Mouse (Mus musculus) CD4-positive, CD25-positive, alpha-beta regulatory T cell, adult 4 months (primary cell): ENCODE results near the gene Dst. TPM values are rescaled to one million over a fixed set of nuclear protein-coding genes. Genes with fewer than 3 reads are reported as not detected.

Source experiments
- ATAC-seq: one replicate; pipeline ENCODE4 v1.8.0; 2017
- polyA plus RNA-seq, 2 experiments: library from polyadenylated mRNA; unstranded; fragments of 100-300 nt; shearing (Covaris generic); gene quantifications; one replicate each; pipeline ENCODE4 v1.2.1; 2017

Gene Dst
- polyA plus RNA-seq, 2 experiments from 2014 or later = 22.1 to 29.0 TPM

DNA sequence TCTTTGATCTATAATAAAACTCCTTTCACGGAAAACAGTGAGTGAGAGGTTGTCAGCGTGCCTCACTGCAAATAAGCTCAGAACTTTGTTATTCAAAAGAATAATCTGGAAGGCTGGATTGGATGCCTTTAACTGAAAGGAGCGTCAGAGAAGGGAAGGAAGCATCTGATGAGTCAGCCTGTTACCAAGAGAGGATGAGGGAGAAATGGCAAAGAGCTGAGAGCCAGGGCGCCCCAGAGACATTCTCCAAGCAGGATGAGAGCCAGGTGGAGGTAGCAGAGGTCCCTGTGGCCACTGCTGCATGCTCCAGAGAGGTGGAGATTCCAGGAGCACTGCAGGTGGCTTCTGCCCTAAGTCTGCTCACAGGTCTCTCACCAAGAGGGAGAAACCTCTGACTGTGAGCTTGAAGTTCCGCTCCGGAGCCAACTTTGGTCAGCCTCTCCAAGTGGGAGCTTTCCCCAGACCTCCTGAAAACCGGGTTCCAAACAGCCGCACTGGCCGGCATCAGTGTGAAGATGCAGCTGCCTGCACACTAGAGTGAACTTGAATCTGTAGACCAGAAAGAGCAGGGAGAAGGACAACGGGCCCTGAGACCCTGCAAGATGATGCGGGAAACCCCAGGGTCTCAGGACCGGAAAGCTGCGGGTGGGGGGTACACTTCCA is 231.3 kb downstream of the Dst start:
- ATAC-seq = no peak

- no peak for ATAC-seq
Measured at GRCm38 (mm10) chr1:34139871-34140471, 231.9 kb downstream of the Dst start.

- ATAC-seq = no peak
Measured at GRCm38 (mm10) chr1:34140686-34141085, 232.7 kb downstream of the Dst start.

- no peak for ATAC-seq
Measured at GRCm38 (mm10) chr1:34142951-34143580, 235.0 kb downstream of the Dst start.

DNA sequence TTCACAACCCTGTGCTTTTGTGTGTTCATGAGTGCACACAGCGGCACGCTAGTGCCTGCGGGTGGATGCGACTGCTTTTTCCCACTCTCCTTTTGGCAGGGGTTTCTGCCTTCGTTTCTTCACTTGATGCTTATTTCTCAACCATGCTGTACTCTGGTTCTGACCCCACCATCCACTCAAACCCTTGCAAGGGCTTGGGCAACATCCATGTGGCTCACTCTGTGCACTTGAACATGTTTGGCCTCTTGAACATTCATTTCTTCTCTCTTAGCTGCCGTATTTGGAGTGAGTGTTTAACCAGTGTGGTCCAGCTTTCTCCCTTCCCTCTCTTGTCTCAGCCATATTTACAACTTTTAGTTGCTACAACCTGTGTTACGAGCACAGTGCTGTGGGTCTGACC is 236.8 kb downstream of the Dst start:
- ATAC-seq = no peak

DNA sequence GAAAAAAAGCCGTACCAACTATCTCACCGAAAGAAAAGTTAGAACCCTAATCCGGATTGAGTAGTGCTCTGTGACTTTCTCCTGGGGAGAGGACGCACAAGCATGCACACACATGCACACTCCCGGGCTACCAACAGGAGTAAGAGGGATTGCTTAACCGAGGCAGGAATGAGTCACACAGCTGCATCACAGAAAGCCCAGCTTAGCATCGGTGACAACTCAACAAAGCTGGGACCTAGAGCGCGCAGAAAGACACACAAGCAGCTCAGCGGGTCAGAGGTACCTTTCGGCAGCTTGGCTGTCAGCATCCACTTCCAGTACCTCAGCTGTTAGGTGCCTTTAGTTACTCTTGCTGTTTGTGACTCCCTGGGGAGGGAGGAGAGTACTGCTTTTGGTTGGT is 240.0 kb downstream of the Dst start:
- ATAC-seq = no peak

GRCm38 (mm10) chr1:34150416-34151093 is 242.5 kb downstream of the Dst start:
- ATAC-seq = no peak

DNA sequence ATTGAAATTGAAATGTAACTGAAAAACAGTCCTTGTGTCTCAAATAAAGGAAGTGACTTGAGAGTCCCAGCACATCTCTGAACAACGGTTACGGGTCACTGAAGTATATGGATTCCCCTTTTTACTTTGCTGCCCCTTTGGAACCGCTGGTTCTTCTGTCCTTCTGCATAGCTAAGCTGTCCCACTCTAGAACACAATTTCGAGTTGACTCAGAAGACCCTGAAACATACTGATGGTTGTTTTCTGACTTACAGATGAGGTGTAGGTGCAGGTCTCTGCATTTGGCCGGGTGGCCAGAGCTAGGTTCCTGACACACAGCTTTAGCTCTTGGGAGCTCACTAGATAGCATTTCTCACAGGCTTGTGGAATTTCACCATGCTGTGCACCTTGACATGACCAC is 244.7 kb downstream of the Dst start:
- no peak for ATAC-seq

GRCm38 (mm10) chr1:34156058-34156457 is 248.0 kb downstream of the Dst start:
- ATAC-seq = no peak

DNA sequence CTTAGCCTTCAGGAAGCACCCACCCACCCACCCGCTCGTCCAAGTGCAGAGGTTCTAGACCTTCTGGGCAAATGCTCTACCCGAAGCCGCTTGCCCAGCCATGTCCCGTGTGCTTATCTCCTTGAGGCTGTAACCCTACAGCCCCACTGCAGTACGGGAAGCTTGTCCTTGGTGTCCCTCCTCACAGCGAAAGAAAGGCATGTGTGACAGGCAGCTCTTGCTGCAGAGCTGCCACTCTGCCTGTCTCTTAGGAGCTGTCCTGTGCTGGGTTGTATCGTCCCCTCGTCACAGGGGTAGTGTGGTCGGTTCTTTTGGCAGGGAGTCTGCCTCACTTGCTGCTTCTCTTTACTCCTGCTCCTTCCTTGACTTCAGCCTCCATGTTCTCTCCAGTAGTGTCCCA is 249.7 kb downstream of the Dst start:
- no peak for ATAC-seq

DNA sequence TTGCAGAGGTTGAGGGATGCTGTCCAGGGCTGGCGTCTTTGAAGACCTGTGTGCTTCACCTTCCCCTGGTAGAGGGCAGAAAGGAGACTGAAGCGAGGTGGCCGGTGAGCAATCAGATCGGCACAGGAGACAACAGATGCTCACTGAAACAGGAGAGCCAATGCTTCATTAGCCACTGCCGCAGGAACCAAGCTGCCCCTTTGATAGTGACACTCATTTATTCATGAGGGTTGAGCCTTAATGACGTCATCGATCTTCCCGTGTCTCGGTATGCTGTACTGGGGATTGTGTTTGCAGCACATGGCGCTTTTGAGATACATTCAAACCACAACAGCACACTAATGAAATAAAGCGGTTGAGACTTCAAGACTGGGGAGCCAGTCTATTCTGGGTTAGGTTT is 250.8 kb downstream of the Dst start:
- ATAC-seq = no peak

- ATAC-seq = no peak
Measured at GRCm38 (mm10) chr1:34159898-34160297, 251.9 kb downstream of the Dst start.

- ATAC-seq = peak; percentile 72
Measured at GRCm38 (mm10) chr1:34164616-34165295, 256.7 kb downstream of the Dst start.

DNA sequence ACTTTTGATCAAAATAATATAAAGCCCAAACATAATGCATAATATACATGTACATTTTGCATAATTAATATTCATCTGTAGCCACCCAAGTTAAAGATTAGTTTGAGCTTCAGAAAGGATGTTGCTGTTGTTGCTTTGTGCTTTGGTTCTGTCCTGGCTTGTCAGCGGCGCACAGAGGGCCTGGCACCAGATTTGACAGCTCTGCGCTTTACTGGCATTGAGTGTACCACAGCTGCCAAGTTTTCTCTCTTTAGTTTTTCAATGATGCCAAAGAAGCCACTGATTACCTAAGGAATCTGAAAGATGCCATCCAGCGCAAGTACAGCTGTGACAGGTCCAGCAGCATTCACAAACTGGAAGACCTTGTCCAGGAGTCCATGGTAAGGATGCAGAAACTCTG is 257.9 kb downstream of the Dst start:
- ATAC-seq = no peak

GRCm38 (mm10) chr1:34167151-34168057 is 259.4 kb downstream of the Dst start:
- ATAC-seq = no peak

GRCm38 (mm10) chr1:34169086-34169485 is 261.1 kb downstream of the Dst start:
- ATAC-seq = no peak

- no peak for ATAC-seq
Measured at GRCm38 (mm10) chr1:34174517-34174916, 266.5 kb downstream of the Dst start.

- no peak for ATAC-seq
Measured at GRCm38 (mm10) chr1:34174961-34175360, 266.9 kb downstream of the Dst start.

- ATAC-seq = no peak
Measured at GRCm38 (mm10) chr1:34178022-34178727, 270.1 kb downstream of the Dst start.

- no peak for ATAC-seq
Measured at GRCm38 (mm10) chr1:34179756-34180155, 271.7 kb downstream of the Dst start.
